Mouse (Mus musculus) G1E (cell line): Measurements from ENCODE around the gene Arhgap32.

Source experiments
- CTCF ChIP-seq: IDR thresholded peaks from 2 replicates; pipeline ENCODE4 v1.5.1; 2012; ENCODE audit warnings: low read depth, low read length, inconsistent platforms, mixed read lengths
- GATA1 ChIP-seq: IDR thresholded peaks from 2 replicates; pipeline ENCODE4 v1.6.1; 2012; ENCODE audit warnings: borderline replicate concordance, low read length, inconsistent platforms, mixed read lengths
- GATA2 ChIP-seq: IDR thresholded peaks from 2 replicates; pipeline ENCODE4 v1.6.1; 2012; ENCODE audit warnings: low read depth, low read length, inconsistent platforms, borderline replicate concordance
- POLR2AphosphoS5 ChIP-seq: IDR thresholded peaks from 2 replicates; pipeline ENCODE4 v1.6.1; 2012; ENCODE audit warnings: low read depth, low read length, inconsistent platforms; ENCODE audit not compliant: insufficient replicate concordance
- TAL1 ChIP-seq: conservative IDR thresholded peaks from 2 replicates; pipeline ENCODE4 v1.6.1; 2012; ENCODE audit warnings: low read depth, low read length, inconsistent platforms, mixed read lengths

DNA sequence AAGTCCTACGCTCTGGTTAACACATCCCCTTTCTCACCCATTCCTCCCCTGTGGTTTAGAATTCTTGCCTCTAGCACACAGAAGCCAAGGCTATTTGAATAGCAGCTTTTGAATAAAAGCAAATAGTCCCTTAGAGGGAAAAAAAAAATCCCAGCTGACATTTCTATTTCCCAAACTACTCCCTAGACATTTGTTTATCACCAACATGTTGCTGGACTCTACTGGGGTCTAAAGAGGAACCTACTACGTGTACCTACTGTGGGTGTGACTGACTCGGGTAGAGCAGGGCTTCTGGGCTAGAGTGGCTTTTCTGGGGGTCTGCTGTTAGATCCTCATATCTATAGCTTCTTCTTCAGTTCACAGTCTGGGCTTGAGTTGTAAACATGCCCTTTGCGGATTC, 196.3 kb downstream of the Arhgap32 start:
- TF ChIP-seq GATA1 (no peak), CTCF (no peak), POLR2AphosphoS5 (no peak), TAL1 (no peak), GATA2 (no peak)
